Mouse (Mus musculus) c-Kit-negative CD71-positive TER-119-positive erythroid progenitor cells, embryonic 14.5 days (primary cell): ENCODE results near the gene Olfr194.
"Not testable (repeated sequence)": the region's sequence is repeated elsewhere in the genome, so short reads cannot be mapped to it uniquely, and the experiment has no call there.

Experiments used
- DNase-seq: peaks from one replicate; pipeline ENCODE4 v3.0.0-alpha.2; 2013; ENCODE audit warnings: low read depth, low spot score

The Olfr194 gene

DNA sequence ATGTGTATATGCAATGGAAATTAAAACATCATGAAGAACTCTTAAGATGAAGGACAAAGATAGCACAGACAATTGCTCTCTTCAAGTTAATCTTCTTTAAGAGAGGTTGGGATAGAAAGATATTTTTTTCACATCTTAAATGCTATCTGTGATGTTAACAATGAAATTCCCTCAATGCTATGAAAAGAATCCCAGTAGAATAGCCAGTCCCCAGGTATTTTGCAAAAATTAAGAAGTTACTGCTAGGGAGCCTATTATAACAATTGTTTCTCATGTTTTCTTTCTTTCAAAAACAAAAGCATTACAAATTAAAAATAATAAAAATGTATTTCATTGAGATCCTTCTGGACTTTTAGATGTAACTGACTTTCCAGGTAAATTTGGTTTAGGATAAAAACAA lies at the start of gene Olfr194:
TSS of gene Olfr194 (minus strand) at position 101 of the 400 bp plus-strand sequence.
- no peak for DNase-seq

GRCm38 (mm10) chr16:59170354-59170753 lies 49.5 kb upstream of the Olfr194 start, which contains the start of gene Olfr196:
Olfr196 (minus strand) TSS chr16:59170454.
- DNase-seq = no peak

GRCm38 (mm10) chr16:59151996-59152395 lies 31.1 kb upstream of the Olfr194 start:
- no peak for DNase-seq

DNA sequence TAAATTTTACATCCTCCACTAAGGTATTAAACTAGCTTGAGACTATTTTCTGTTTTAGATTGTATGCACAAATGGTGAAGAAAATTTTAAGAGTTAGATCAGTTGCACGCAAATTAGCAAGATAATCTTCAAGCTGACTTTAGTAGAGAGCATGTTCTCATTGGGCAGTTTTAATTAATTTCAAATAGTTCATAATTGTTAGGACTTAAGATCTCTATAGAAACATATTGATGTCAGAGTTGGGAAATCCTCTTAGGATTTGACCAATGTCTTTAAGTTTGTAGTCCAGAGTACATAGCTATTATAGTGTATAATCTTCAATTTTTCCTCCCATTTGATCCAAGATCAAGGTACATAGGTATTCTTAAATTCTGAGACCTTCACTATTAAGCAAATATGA lies 25.9 kb upstream of the Olfr194 start, which contains the start of gene Olfr195:
TSS of gene Olfr195 (plus strand) at position 301 of the 400 bp plus-strand sequence.
- no peak for DNase-seq

DNA sequence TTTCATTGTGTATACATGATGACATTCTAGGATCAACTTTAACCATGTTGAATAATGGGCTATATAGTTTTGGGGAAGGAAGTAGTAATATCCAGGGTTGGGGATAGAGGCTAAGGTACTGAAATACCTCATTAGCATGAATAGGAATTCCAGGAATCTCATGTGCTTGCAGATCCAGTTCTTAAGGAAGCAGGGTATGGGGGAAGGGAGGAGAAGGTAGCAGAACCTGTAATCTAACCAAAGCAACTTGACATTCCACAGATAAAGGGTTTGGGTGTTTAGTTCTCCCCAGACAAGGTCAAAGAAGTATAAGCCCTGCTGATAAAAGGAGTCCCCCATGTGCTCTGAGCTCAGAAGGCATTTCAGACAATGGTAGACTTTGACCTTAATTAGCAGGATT lies 20.2 kb upstream of the Olfr194 start:
- DNase-seq = no peak

DNA sequence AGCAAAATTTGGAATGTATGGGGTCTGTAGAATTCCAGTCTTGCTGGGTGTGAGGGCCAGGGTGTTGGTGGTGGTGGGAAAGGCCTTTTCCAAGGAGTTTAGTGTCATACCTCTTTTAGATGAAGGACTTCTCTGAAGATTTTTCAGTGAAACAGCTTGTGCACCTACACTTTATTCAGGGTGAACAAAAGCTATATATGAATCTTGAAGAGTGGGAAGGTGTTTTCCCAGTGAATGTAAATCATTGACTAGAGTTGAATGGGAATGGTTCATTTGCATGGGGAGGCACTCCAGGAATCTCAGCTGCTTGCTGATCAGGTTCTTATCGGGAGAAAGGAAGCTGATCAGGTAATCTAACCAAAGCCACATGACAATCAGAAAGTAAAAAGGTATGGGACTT lies 9.9 kb upstream of the Olfr194 start:
- no peak for DNase-seq

DNA sequence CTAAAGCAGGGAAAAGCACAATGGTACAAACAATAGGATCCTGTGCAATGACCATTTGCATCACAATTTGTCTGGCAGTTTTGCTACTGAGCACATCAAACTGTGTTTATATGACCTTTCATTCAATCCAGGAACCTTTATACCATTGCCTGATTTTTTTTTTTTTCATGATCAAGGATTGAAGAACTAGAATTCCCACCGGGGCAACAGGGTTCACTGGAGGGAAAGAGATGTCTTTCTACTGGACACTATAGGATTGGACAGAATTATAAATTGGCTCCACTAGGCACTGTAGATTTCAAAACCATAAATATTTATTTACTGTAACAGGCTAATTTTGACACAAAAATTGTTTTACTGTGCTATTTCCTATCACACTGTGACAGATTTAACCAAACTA lies 9.1 kb downstream of the Olfr194 start, which contains the start of gene Olfr193:
TSS of gene Olfr193 (minus strand) at position 101 of the 400 bp plus-strand sequence.
- DNase-seq = no peak

- not testable (repeated sequence) for DNase-seq
Observed at GRCm38 (mm10) chr16:59108522-59108921, 12.3 kb downstream of the Olfr194 start.

GRCm38 (mm10) chr16:59105312-59105711 lies 15.6 kb downstream of the Olfr194 start:
- DNase-seq = no peak

GRCm38 (mm10) chr16:59089722-59090121 lies 31.1 kb downstream of the Olfr194 start, which contains the start of gene Olfr191:
Olfr191 (minus strand) TSS chr16:59089822.
- not testable (repeated sequence) for DNase-seq

GRCm38 (mm10) chr16:59081113-59081512 lies 39.8 kb downstream of the Olfr194 start:
- DNase-seq = not testable (repeated sequence)

DNA sequence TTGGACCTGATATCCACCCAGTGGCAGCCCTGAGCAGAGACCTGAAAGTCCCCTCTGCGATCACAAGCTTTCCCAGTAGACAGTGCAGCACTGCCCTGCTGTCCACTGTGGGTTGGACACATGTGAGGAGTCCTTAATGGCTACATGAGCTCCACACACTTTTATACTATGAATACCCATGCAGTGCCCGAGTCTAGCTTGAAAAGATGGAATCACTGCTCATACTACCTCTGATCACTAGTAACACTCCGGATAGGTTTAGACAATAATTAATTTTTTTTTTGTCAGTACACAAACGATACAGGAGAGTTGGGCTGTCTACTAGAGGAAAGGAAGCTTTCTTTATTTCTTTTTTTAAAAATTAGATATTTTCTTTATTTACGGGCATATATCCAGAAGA lies 43.0 kb downstream of the Olfr194 start, which contains the start of gene Olfr190:
TSS of gene Olfr190 (minus strand) at position 101 of the 400 bp plus-strand sequence.
- DNase-seq = no peak

GRCm38 (mm10) chr16:59073520-59073919 lies 47.3 kb downstream of the Olfr194 start:
- no peak for DNase-seq

- no peak for DNase-seq
Observed at GRCm38 (mm10) chr16:59071755-59072154, 49.1 kb downstream of the Olfr194 start.
